Mouse (Mus musculus) bone marrow macrophage, adult 2 months (primary cell): ENCODE measurements around the gene Fam117b.

Experiments
- CTCF ChIP-seq: IDR thresholded peaks from 2 replicates; pipeline ENCODE4 v1.5.1; 2012; ENCODE audit warnings: low read depth, mild to moderate bottlenecking, low read length, moderate library complexity
- POLR2A ChIP-seq: IDR thresholded peaks from 2 replicates; pipeline ENCODE4 v1.6.1; 2012; ENCODE audit warnings: mild to moderate bottlenecking, low read depth, low read length, borderline replicate concordance

DNA sequence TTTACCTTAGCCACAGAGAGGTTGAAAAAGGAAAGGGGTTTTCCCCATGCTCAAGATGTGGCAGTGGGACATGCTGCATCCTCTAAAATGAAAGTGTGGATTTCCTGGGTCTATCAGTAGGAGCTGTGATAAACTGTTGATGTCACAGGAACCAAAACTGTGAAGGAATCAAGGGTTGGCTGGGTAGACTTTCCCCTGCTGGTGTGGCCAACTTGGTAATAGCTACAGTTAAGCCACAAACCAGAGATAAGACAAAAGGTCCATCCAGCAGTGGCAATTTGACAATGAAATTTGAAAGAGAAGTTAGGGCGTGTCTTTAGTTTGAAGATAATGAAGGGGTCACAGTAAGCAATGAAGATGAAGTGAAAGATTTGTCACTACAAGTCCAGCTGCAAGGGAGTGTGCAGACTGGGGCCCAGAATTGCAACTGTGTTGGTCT, 104.2 kb downstream of the Fam117b start:
- TF ChIP-seq CTCF (no peak), POLR2A (no peak)
